Mouse (Mus musculus) E14TG2a.4 (cell line): ENCODE measurements around the gene Arrb2.

Experiments
- CTCF ChIP-seq: conservative IDR thresholded peaks from 2 replicates; pipeline ENCODE4 v1.5.1; 2014; ENCODE audit warnings: low read length
- NANOG ChIP-seq: IDR thresholded peaks from 2 replicates; pipeline ENCODE4 v1.6.1; 2014; ENCODE audit warnings: borderline replicate concordance, low read length, mixed read lengths

DNA sequence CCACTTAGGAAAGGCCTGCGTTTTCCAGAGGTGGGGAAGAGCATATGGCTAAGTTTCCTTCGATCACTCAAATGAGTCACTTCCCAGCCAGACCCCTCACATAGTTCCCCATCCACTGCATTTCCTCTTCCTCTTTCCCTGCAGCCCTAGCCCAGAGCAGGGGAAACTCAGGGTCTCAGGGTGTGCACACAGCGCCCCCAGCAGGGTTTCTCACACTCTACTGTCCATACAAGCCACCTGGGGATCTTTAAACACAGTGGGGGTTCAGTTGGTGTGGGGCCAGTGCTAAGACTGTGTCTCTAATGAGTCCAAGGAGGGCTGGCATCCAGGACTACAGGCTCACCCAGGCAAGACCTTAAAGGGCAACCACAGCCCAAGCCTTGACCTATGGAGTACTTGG lies 14.3 kb downstream of the Arrb2 start:
- TF ChIP-seq CTCF (no peak), NANOG (no peak)
